Mouse (Mus musculus) lung, embryonic 14.5 days (tissue): ENCODE data around the gene Actn4. TPM values are rescaled to one million over a fixed set of nuclear protein-coding genes. Genes with fewer than 3 reads are reported as not detected.

Experiments
- ATAC-seq: fragments of 200-750 bp; cut with Nextera tagmentation; 2 replicates; pipeline ENCODE4 v1.8.0; 2017; ENCODE audit warnings: mild to moderate bottlenecking, moderate TSS enrichment, moderate library complexity; ENCODE audit not compliant: insufficient read depth
- DNase-seq: peaks from one replicate; pipeline ENCODE4 v3.0.0-alpha.2; 2015
- H3K27ac ChIP-seq: fragments of 300-500 bp; sonication (generic); 2 replicates; pipeline ENCODE4 v1.5.1; 2014; ENCODE audit warnings: low read depth, mild to moderate bottlenecking, moderate library complexity
- H3K27me3 ChIP-seq: fragments of 300-500 bp; sonication (generic); 2 replicates; pipeline ENCODE4 v1.6.1; 2014; ENCODE audit warnings: low read length, control low read depth; ENCODE audit not compliant: insufficient read depth
- H3K36me3 ChIP-seq: fragments of 300-500 bp; sonication (generic); 2 replicates; pipeline ENCODE4 v1.6.1; 2014; ENCODE audit warnings: control low read depth; ENCODE audit not compliant: insufficient read depth
- H3K4me1 ChIP-seq: fragments of 300-500 bp; sonication (generic); 2 replicates; pipeline ENCODE4 v1.6.1; 2014; ENCODE audit warnings: antibody characterized with exemption, control low read depth; ENCODE audit not compliant: insufficient read depth
- H3K4me2 ChIP-seq: fragments of 300-500 bp; sonication (generic); 2 replicates; pipeline ENCODE4 v1.6.1; 2014; ENCODE audit warnings: mild to moderate bottlenecking
- H3K4me3 ChIP-seq: fragments of 300-500 bp; sonication (generic); 2 replicates; pipeline ENCODE4 v1.5.1; 2014; ENCODE audit warnings: low read depth, low read length
- H3K9ac ChIP-seq: fragments of 300-500 bp; sonication (generic); 2 replicates; pipeline ENCODE4 v1.6.1; 2014
- H3K9me3 ChIP-seq: fragments of 300-500 bp; sonication (generic); 2 replicates; pipeline ENCODE4 v1.6.1; 2016; ENCODE audit warnings: low read depth, low read length, control low read depth
- CTCF ChIP-seq: IDR thresholded peaks from 2 replicates; pipeline ENCODE4 v1.5.1; 2016; ENCODE audit warnings: antibody characterized with exemption, low read depth
- WGBS: fragments of 180-500 bp; shearing (Covaris S2); extraction: QIAGEN DNeasy Blood & Tissue Kit; methylation state at CpG from one replicate; pipeline ENCODE4 v1.1.7; 2014; 5-methylcytosine and 5-hydroxymethylcytosine counted together
- polyA plus RNA-seq: library from polyadenylated mRNA; unstranded; fragments of >200 nt; fragmentation: Nextera tagmentation; extraction: Ambion mirVana; gene quantifications from 2 replicates; pipeline ENCODE4 v1.2.1, GENCODE M21; 2014

Actn4 gene
- polyA plus RNA-seq, 1 experiment from 2014 or later = 270 TPM

GRCm38 (mm10) chr7:28850642-28851041 is 111.5 kb downstream of the Actn4 start:
- WGBS = 72% methylated on average over 4 of the region's 4 CpGs
- no peak overlapping the region for H3K27ac ChIP-seq
- no peak for DNase-seq

GRCm38 (mm10) chr7:28849700-28850236 is 112.4 kb downstream of the Actn4 start:
- Histone ChIP-seq H3K9ac (no peak overlapping the region), H3K4me2 (no peak overlapping the region), H3K27me3 (no peaks in the 10 kb centered on the region), H3K4me1 (no peaks in the 10 kb centered on the region), H3K36me3 (no peaks in the 10 kb centered on the region), H3K9me3 (0 out of 2 replicates have a peak, but pooled peaks cover 2% of the 10 kb centered on the region), H3K27ac (no peak overlapping the region), H3K4me3 (no peak overlapping the region)
- DNase-seq = peak; percentile 11
- 62% methylated on average over 1 of the region's 1 CpGs for WGBS
- peak; percentile 56; the same call in 1 of the 2 replicates for ATAC-seq
- TF ChIP-seq CTCF = no peak

More at GRCm38 (mm10) chr7:28850642-28851041, 111.5 kb downstream of the Actn4 start:
- ATAC-seq = no peak
- H3K36me3 ChIP-seq = no peaks in the 10 kb centered on the region
- no peaks in the 10 kb centered on the region for H3K4me1 ChIP-seq
- no peak for TF ChIP-seq CTCF
- H3K9me3 ChIP-seq = 0 out of 2 replicates have a peak, but pooled peaks cover 2% of the 10 kb centered on the region
- H3K4me2 ChIP-seq = no peak overlapping the region
- H3K9ac ChIP-seq = no peak overlapping the region
- no peaks in the 10 kb centered on the region for H3K27me3 ChIP-seq
- H3K4me3 ChIP-seq = no peak overlapping the region

- peak; percentile 70 for ATAC-seq
Observed at GRCm38 (mm10) chr7:28847273-28847672, 114.9 kb downstream of the Actn4 start.

More at GRCm38 (mm10) chr7:28847273-28847672, 114.9 kb downstream of the Actn4 start:
- Histone ChIP-seq H3K36me3 (no peaks in the 10 kb centered on the region), H3K4me2 (no peak overlapping the region), H3K27me3 (no peaks in the 10 kb centered on the region), H3K9ac (no peak overlapping the region), H3K9me3 (0 out of 2 replicates have a peak, but pooled peaks cover 2% of the 10 kb centered on the region), H3K4me1 (no peaks in the 10 kb centered on the region), H3K4me3 (no peak overlapping the region), H3K27ac (no peak overlapping the region)
- 27% methylated on average over 1 of the region's 1 CpGs for WGBS
- DNase-seq = peak; percentile 65
- no peak for TF ChIP-seq CTCF

Other genes starting within 250 kb of the Actn4 start
- gene Fbxo17, start 245.5 kb downstream of the Actn4 start, polyA plus RNA-seq = 13.6 and 15.8 TPM in 2 replicates
- gene Mrps12, start 220.5 kb downstream of the Actn4 start, polyA plus RNA-seq = 131 and 132 TPM in 2 replicates
- 27.9 and 31.4 TPM in 2 replicates for gene Sars2, start 220.3 kb downstream of the Actn4 start, polyA plus RNA-seq
- not detected in 2 replicates for gene Ccer2, start 206.2 kb downstream of the Actn4 start, polyA plus RNA-seq
- 54.0 and 59.6 TPM in 2 replicates for gene Sirt2, start 195.6 kb downstream of the Actn4 start, polyA plus RNA-seq
- gene Nfkbib, start 194.8 kb downstream of the Actn4 start, polyA plus RNA-seq = 31.8 and 37.4 TPM in 2 replicates
- 6.8 and 6.9 TPM in 2 replicates for gene Rinl, start 173.4 kb downstream of the Actn4 start, polyA plus RNA-seq
- 254 and 255 TPM in 2 replicates for gene Hnrnpl, start 153.8 kb downstream of the Actn4 start, polyA plus RNA-seq
- gene Ech1, start 137.1 kb downstream of the Actn4 start, polyA plus RNA-seq = 127 and 133 TPM in 2 replicates
- gene Lgals4, start 128.5 kb downstream of the Actn4 start, polyA plus RNA-seq = 3.2 and 3.7 TPM in 2 replicates
- 1.0 and 1.7 TPM in 2 replicates for gene Lgals7, start 98.5 kb downstream of the Actn4 start, polyA plus RNA-seq
- gene Capn12, start 80.9 kb downstream of the Actn4 start, polyA plus RNA-seq = 0.42 and 0.61 TPM in 2 replicates
- 392 and 398 TPM in 2 replicates for gene Eif3k, start 19.5 kb upstream of the Actn4 start, polyA plus RNA-seq
- gene Map4k1, start 19.7 kb upstream of the Actn4 start, polyA plus RNA-seq = 8.5 and 10.7 TPM in 2 replicates
- gene Ryr1, start 162.8 kb upstream of the Actn4 start, polyA plus RNA-seq = 0.22 and 0.45 TPM in 2 replicates
- 0.95 and 1.0 TPM in 2 replicates for gene Rasgrp4, start 172.5 kb upstream of the Actn4 start, polyA plus RNA-seq
- gene Fam98c, start 193.9 kb upstream of the Actn4 start, polyA plus RNA-seq = 10.7 and 16.3 TPM in 2 replicates
- 0.17 and 0.28 TPM in 2 replicates for gene Ggn, start 207.9 kb upstream of the Actn4 start, polyA plus RNA-seq
- gene Spred3, start 208.1 kb upstream of the Actn4 start, polyA plus RNA-seq = 1.7 and 2.5 TPM in 2 replicates
- 284 and 285 TPM in 2 replicates for gene Psmd8, start 218.4 kb upstream of the Actn4 start, polyA plus RNA-seq